Mouse (Mus musculus): ENCODE results near the gene Acvr1c. TPM values are rescaled to one million over a fixed set of nuclear protein-coding genes. Genes with fewer than 3 reads are reported as not detected.

Gene Acvr1c
- polyA plus RNA-seq, 1 experiment: not detected

GRCm38 (mm10) chr2:58316186-58316585 is 41.5 kb downstream of the Acvr1c start:
- H3K9me3 ChIP-seq (replicated peaks; ENCODE audit: control insufficient read depth, insufficient read depth, low read length, poor library complexity, severe bottlenecking): no peaks in the 10 kb centered on the region
- TF ChIP-seq POLR2A (IDR thresholded peaks at IDR 0.05; ENCODE audit: insufficient read depth, low read length) (no peak), CTCF (IDR thresholded peaks at IDR 0.05; ENCODE audit: low read depth, low read length) (no peak), EP300 (IDR thresholded peaks at IDR 0.05; ENCODE audit: insufficient read depth, low read depth, low read length) (no peak)
- H3K36me3 ChIP-seq (ENCODE audit: control insufficient read depth, insufficient read depth, low read length, poor library complexity, severe bottlenecking): no peaks in the 10 kb centered on the region
- H3K27me3 ChIP-seq (ENCODE audit: control insufficient read depth, insufficient read depth, low read length, poor library complexity, severe bottlenecking): no peaks in the 10 kb centered on the region
- no peak overlapping the region for H3K27ac ChIP-seq (ENCODE audit: insufficient read depth, low read length)
- H3K4me1 ChIP-seq (ENCODE audit: control insufficient read depth, insufficient read depth, low read length): no peaks in the 10 kb centered on the region
- no peak overlapping the region for H3K9ac ChIP-seq (ENCODE audit: low read depth, poor library complexity, severe bottlenecking)
- no peak overlapping the region for H3K4me3 ChIP-seq (ENCODE audit: low read depth, low read length)

DNA sequence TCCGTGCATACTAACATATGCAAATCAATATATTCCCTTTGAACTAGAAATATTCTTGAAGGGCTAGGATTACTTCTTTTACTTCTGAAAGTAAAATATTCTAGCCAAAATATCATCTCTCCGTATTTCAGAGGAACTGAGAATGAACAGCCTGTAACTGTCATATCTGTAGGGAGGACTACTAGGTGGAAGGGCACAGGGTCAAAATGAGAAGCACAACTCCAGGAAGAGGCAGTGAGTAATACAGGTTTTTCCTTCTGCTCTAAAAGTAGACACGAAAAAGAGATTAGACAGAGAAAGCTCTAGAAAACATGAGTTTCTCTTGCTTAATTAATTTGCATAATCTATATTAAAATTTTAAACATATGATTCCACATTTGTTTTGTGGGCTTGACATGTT is 48.0 kb downstream of the Acvr1c start:
- no peak overlapping the region for H3K27ac ChIP-seq (ENCODE audit: insufficient read depth, low read length)
- H3K9ac ChIP-seq (ENCODE audit: low read depth, poor library complexity, severe bottlenecking): no peak overlapping the region
- no peaks in the 10 kb centered on the region for H3K9me3 ChIP-seq (replicated peaks; ENCODE audit: control insufficient read depth, insufficient read depth, low read length, poor library complexity, severe bottlenecking)
- no peaks in the 10 kb centered on the region for H3K27me3 ChIP-seq (ENCODE audit: control insufficient read depth, insufficient read depth, low read length, poor library complexity, severe bottlenecking)
- TF ChIP-seq POLR2A (IDR thresholded peaks at IDR 0.05; ENCODE audit: insufficient read depth, low read length) (no peak), CTCF (IDR thresholded peaks at IDR 0.05; ENCODE audit: low read depth, low read length) (no peak)
- no peaks in the 10 kb centered on the region for H3K4me1 ChIP-seq (ENCODE audit: control insufficient read depth, insufficient read depth, low read length)
- H3K4me3 ChIP-seq (ENCODE audit: low read depth, low read length): no peak overlapping the region
- no peaks in the 10 kb centered on the region for H3K36me3 ChIP-seq (ENCODE audit: control insufficient read depth, insufficient read depth, low read length, poor library complexity, severe bottlenecking)

DNA sequence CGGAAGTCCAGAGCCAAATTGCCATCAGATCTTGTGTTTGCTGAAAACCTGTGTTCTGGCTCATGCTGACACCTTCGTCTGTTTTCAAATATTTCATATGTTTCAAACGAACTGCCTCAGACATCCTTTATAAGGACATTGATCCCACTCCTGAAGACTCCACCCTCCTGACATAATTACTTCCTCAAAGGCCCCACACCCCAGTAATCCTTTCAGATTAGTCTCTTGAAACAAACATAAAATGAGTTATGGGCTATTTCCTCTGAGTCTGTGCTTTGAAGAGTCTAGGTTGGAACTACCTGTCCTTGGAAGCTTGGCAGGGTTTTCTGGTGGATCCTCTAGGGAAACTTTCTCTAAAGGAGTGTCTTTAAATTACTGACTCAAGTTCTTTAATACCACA is 53.2 kb downstream of the Acvr1c start:
- no peak for TF ChIP-seq CTCF (IDR thresholded peaks at IDR 0.05; ENCODE audit: low read depth, low read length)
- no peak for TF ChIP-seq EP300 (IDR thresholded peaks at IDR 0.05; ENCODE audit: insufficient read depth, low read depth, low read length)
- no peak for TF ChIP-seq POLR2A (IDR thresholded peaks at IDR 0.05; ENCODE audit: insufficient read depth, low read length)
- Histone ChIP-seq H3K4me1 (ENCODE audit: control insufficient read depth, insufficient read depth, low read length) (no peaks in the 10 kb centered on the region), H3K27me3 (ENCODE audit: control insufficient read depth, insufficient read depth, low read length, poor library complexity, severe bottlenecking) (no peaks in the 10 kb centered on the region), H3K4me3 (ENCODE audit: low read depth, low read length) (no peak overlapping the region), H3K27ac (ENCODE audit: insufficient read depth, low read length) (no peak overlapping the region), H3K36me3 (ENCODE audit: control insufficient read depth, insufficient read depth, low read length, poor library complexity, severe bottlenecking) (no peaks in the 10 kb centered on the region), H3K9ac (ENCODE audit: low read depth, poor library complexity, severe bottlenecking) (no peak overlapping the region), H3K9me3 (replicated peaks; ENCODE audit: control insufficient read depth, insufficient read depth, low read length, poor library complexity, severe bottlenecking) (no peaks in the 10 kb centered on the region; the same call in 1 of the 2 replicates)

DNA sequence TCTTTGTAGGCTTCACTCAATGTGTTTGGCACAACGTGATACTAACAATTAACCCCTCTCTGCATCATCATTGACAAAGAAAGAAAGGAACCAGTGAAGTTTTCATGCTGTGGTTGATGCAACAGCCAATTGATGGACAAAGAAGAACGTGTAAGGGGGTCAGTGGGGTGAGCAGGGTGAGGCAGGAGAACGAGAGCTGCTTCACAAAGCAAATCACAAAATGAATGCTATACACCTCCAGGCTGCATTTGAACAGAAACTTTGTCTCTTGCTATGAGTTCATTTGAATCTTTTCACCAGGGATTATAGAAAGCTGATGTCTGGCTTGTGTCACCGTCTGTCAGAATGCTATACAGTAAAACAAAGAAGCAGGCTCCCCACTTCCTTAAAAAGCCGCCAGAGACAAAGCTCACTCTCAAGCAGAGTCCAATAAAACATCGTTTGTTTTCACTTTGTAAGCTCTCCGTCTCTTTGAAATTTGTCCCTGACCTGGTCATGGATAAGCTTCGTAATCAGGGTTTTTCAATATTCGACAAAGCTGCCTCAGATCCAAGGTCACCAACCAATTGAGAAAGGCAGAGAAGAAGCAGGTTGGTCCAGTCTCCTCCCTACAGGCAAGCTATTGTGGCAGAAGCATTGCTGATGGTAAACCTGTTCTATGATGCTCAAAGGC is 67.8 kb downstream of the Acvr1c start:
- H3K4me1 ChIP-seq (ENCODE audit: control insufficient read depth, insufficient read depth, low read length): no peaks in the 10 kb centered on the region
- H3K9me3 ChIP-seq (replicated peaks; ENCODE audit: control insufficient read depth, insufficient read depth, low read length, poor library complexity, severe bottlenecking): no peaks in the 10 kb centered on the region
- no peak overlapping the region for H3K27ac ChIP-seq (ENCODE audit: insufficient read depth, low read length)
- TF ChIP-seq POLR2A (IDR thresholded peaks at IDR 0.05; ENCODE audit: insufficient read depth, low read length) (no peak), CTCF (IDR thresholded peaks at IDR 0.05; ENCODE audit: low read depth, low read length) (no peak), EP300 (IDR thresholded peaks at IDR 0.05; ENCODE audit: insufficient read depth, low read depth, low read length) (no peak)
- H3K36me3 ChIP-seq (ENCODE audit: control insufficient read depth, insufficient read depth, low read length, poor library complexity, severe bottlenecking): no peaks in the 10 kb centered on the region
- no peak overlapping the region for H3K4me3 ChIP-seq (ENCODE audit: low read depth, low read length)
- no peak overlapping the region for H3K9ac ChIP-seq (ENCODE audit: low read depth, poor library complexity, severe bottlenecking)
- no peaks in the 10 kb centered on the region for H3K27me3 ChIP-seq (ENCODE audit: control insufficient read depth, insufficient read depth, low read length, poor library complexity, severe bottlenecking)

DNA sequence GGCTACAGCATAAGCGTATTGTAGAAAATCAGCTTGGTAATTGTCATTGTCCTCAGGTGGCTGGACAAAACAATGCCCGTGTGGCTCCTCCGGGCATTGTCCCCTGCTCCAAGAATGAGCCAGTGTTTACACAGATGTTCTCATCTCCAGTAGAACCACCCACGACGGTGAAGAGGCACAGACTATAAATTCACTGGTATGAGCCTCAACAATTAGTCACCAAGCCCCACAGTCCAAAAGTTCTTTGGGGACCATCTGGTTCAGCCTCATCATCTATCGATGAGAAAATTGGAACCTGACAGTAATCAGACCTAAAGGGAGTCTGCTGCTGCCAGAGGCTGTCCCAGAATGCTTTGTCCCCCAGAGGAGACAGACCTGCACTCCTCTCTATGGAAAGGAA is 68.4 kb downstream of the Acvr1c start:
- no peaks in the 10 kb centered on the region for H3K9me3 ChIP-seq (replicated peaks; ENCODE audit: control insufficient read depth, insufficient read depth, low read length, poor library complexity, severe bottlenecking)
- no peak for TF ChIP-seq POLR2A (IDR thresholded peaks at IDR 0.05; ENCODE audit: insufficient read depth, low read length)
- no peak for TF ChIP-seq CTCF (IDR thresholded peaks at IDR 0.05; ENCODE audit: low read depth, low read length)
- no peak for TF ChIP-seq EP300 (IDR thresholded peaks at IDR 0.05; ENCODE audit: insufficient read depth, low read depth, low read length)
- H3K27me3 ChIP-seq (ENCODE audit: control insufficient read depth, insufficient read depth, low read length, poor library complexity, severe bottlenecking): no peaks in the 10 kb centered on the region
- H3K9ac ChIP-seq (ENCODE audit: low read depth, poor library complexity, severe bottlenecking): no peak overlapping the region
- no peaks in the 10 kb centered on the region for H3K4me1 ChIP-seq (ENCODE audit: control insufficient read depth, insufficient read depth, low read length)
- no peak overlapping the region for H3K27ac ChIP-seq (ENCODE audit: insufficient read depth, low read length)
- no peak overlapping the region for H3K4me3 ChIP-seq (ENCODE audit: low read depth, low read length)
- no peaks in the 10 kb centered on the region for H3K36me3 ChIP-seq (ENCODE audit: control insufficient read depth, insufficient read depth, low read length, poor library complexity, severe bottlenecking)

GRCm38 (mm10) chr2:58282259-58282910 is 75.3 kb downstream of the Acvr1c start:
- TF ChIP-seq POLR2A (IDR thresholded peaks at IDR 0.05; ENCODE audit: insufficient read depth, low read length) (no peak), CTCF (IDR thresholded peaks at IDR 0.05; ENCODE audit: low read depth, low read length) (peak; percentile 58)
- Histone ChIP-seq H3K4me3 (ENCODE audit: low read depth, low read length) (no peak overlapping the region), H3K27me3 (ENCODE audit: control insufficient read depth, insufficient read depth, low read length, poor library complexity, severe bottlenecking) (no peaks in the 10 kb centered on the region), H3K27ac (ENCODE audit: insufficient read depth, low read length) (no peak overlapping the region), H3K9ac (ENCODE audit: low read depth, poor library complexity, severe bottlenecking) (no peak overlapping the region), H3K9me3 (replicated peaks; ENCODE audit: control insufficient read depth, insufficient read depth, low read length, poor library complexity, severe bottlenecking) (no peaks in the 10 kb centered on the region), H3K36me3 (ENCODE audit: control insufficient read depth, insufficient read depth, low read length, poor library complexity, severe bottlenecking) (no peaks in the 10 kb centered on the region), H3K4me1 (ENCODE audit: control insufficient read depth, insufficient read depth, low read length) (no peaks in the 10 kb centered on the region)

Measured in ES-Bruce4 (cell line).